Mouse (Mus musculus): ENCODE results near the gene Olfr1008. TPM values are rescaled to one million over a fixed set of nuclear protein-coding genes. Genes with fewer than 3 reads are reported as not detected.
A peak's percentile ranks its signal among the peaks of the same experiment; 100 is the strongest.
"Not testable (repeated sequence)": the region's sequence is repeated elsewhere in the genome, so short reads cannot be mapped to it uniquely, and the experiment has no call there.

The Olfr1008 gene
- not detected in 2 replicates for polyA plus RNA-seq (2015; fragmentation: Nextera tagmentation; extraction: Ambion mirVana)

DNA sequence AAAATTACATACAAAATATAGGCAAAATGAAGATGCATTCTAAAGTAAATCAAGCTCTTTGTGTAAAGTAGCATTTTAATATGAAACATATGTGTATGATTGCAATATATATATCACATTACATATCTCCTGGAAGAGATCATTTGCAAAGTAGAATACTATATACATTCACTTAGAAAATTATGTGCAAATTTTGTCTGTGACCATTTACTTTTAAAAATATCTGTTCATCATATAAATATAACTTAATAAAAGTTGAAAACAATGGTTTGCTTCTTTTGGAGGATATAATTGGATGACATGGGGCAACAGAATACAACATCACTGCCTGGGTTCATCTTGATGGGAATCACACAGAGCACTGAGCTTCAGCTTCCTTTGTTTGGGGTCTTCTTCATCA lies at the start of gene Olfr1008:
Gene Olfr1008, plus strand, starts transcription at position 301 of the 400 bp plus-strand sequence.
- Histone ChIP-seq H3K36me3 (ENCODE audit: poor library complexity, severe bottlenecking) (no peaks in the 10 kb centered on the region), H3K4me3 (no peak within 1 kb of the TSS), H3K4me2 (no peak within 1 kb of the TSS), H3K27me3 (no peaks in the 10 kb centered on the region), H3K9me3 (replicated peaks) (no peaks in the 10 kb centered on the region), H3K27ac (no peak within 1 kb of the TSS), H3K9ac (no peak within 1 kb of the TSS), H3K4me1 (no peaks in the 10 kb centered on the region)
- ATAC-seq: no peak

DNA sequence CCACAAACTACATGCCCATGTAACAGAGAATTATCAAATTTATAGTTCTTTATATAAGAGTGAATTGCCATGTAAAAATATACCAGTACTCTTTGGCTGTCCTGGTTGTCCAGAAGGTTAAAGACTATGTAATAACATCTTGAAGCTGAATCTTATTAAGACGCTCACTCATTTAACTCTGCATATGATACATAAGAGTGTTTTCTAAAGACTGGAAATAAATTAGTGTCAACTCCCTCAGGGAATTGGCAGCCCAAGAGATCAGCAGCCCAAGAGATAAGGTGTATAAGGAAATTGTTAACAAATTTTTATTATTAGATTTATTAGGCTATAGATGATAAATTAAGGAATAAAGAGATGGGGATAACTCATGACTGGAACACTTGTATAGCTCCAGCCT lies 38.6 kb upstream of the Olfr1008 start, which contains the start of gene Olfr1002:
Gene Olfr1002, minus strand, starts transcription at position 101 of the 400 bp plus-strand sequence.
- Histone ChIP-seq H3K4me2 (no peak within 1 kb of the TSS), H3K9ac (no peak within 1 kb of the TSS), H3K27me3 (no peaks in the 10 kb centered on the region), H3K4me3 (no peak within 1 kb of the TSS), H3K9me3 (replicated peaks) (no peaks in the 10 kb centered on the region), H3K4me1 (no peaks in the 10 kb centered on the region), H3K27ac (no peak within 1 kb of the TSS), H3K36me3 (ENCODE audit: poor library complexity, severe bottlenecking) (no peaks in the 10 kb centered on the region)
- no peak for ATAC-seq
- WGBS: 89% methylated on average over 1 of the region's 1 CpGs

DNA sequence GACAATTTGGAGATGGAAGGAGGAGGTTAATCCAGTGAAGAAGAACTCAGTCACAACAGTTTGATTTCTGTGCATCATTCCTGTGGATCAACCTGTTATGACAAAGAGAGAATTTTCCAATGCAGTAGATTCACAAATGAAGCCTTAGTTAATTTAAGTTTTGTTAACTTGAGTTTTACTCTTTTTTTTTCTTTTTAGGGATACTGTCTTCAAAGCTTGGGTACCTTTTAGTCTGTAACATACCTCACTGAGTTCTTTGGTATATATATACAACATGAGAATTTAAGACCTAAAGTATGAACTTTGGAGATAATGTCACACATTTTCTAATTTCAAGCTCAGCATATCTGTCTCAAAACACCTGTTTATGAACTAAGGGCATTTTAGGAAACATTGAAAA lies 24.9 kb upstream of the Olfr1008 start, which contains the start of gene Olfr154:
Gene Olfr154, minus strand, starts transcription at position 101 of the 400 bp plus-strand sequence.
- not testable (repeated sequence) for H3K9me3 ChIP-seq (replicated peaks); H3K4me2 ChIP-seq; ATAC-seq; H3K27ac ChIP-seq; H3K27me3 ChIP-seq; H3K4me3 ChIP-seq; H3K4me1 ChIP-seq; H3K9ac ChIP-seq; H3K36me3 ChIP-seq (ENCODE audit: poor library complexity, severe bottlenecking)

DNA sequence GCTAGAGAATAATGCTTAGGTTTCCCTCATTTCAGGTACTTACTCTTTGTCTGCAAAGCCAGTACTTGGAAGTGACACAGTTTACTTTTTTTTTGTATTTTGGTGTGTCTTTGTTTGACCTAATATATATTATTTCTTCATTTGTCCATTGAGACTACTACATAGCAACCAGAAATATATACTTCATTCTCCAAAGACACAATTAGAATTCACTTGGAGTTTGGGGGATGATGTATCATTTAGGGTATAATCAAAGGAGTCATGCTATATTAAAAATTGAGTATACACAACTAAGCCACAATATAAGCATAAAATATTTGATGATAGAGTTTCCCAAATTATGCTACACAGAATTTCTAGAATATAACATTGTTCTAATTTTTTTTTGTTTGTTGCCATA lies 10.6 kb upstream of the Olfr1008 start, which contains the start of gene Olfr1006:
Gene Olfr1006, minus strand, starts transcription at position 101 of the 400 bp plus-strand sequence.
- Histone ChIP-seq H3K4me3 (no peak within 1 kb of the TSS), H3K27me3 (no peaks in the 10 kb centered on the region), H3K9ac (no peak within 1 kb of the TSS), H3K4me1 (no peaks in the 10 kb centered on the region), H3K4me2 (no peak within 1 kb of the TSS), H3K9me3 (replicated peaks) (no peaks in the 10 kb centered on the region), H3K27ac (no peak within 1 kb of the TSS), H3K36me3 (ENCODE audit: poor library complexity, severe bottlenecking) (no peaks in the 10 kb centered on the region)
- no peak for ATAC-seq

DNA sequence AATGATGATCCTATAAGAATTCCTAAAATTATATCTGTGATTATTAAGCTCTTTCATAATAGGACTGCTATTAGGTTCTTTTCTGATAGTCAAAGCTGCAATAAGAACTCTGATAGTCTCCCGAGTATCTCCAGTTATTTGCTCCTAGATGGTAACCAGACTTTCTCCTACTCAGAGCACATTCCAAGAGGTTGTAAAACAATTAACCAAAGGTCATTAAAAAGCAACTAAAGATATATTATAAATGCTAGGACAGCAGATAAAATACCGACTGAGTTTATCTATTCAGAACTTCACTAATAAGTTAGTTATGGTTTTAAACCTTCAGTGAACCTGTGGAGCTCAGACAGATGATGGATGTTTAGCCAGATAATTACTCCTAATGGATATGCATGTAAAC lies 21.4 kb downstream of the Olfr1008 start:
- not testable (repeated sequence) for H3K4me2 ChIP-seq; H3K27me3 ChIP-seq; H3K4me3 ChIP-seq; ATAC-seq; H3K9me3 ChIP-seq (replicated peaks); H3K4me1 ChIP-seq; H3K36me3 ChIP-seq (ENCODE audit: poor library complexity, severe bottlenecking); H3K27ac ChIP-seq; H3K9ac ChIP-seq
- WGBS: 80% methylated on average over 2 of the region's 2 CpGs

DNA sequence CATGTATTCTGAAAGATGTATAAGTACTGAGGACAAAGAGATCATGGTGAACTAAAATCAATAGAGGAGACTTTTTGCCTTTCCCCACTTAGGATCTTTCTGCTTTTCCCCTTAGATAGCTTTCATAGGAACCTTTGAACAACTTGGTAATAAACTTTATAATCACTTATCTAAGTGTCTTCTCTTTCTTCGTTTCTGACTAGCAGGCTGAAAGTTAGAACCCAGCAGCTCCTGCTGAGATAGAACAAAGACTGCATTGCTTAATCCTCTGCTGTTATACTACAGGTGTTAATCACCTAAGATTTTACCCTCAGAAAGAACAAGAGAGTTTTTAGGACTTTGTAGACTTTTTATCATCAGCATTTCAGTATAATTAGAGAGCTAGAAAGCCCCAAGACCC lies 21.9 kb downstream of the Olfr1008 start:
- WGBS: 23% methylated on average over 1 of the region's 1 CpGs
- Histone ChIP-seq H3K4me1 (no peaks in the 10 kb centered on the region), H3K9me3 (replicated peaks) (no peaks in the 10 kb centered on the region), H3K9ac (no peak overlapping the region), H3K27ac (no peak overlapping the region), H3K36me3 (ENCODE audit: poor library complexity, severe bottlenecking) (no peaks in the 10 kb centered on the region), H3K27me3 (no peaks in the 10 kb centered on the region), H3K4me2 (no peak overlapping the region), H3K4me3 (no peak overlapping the region)
- no peak for ATAC-seq

DNA sequence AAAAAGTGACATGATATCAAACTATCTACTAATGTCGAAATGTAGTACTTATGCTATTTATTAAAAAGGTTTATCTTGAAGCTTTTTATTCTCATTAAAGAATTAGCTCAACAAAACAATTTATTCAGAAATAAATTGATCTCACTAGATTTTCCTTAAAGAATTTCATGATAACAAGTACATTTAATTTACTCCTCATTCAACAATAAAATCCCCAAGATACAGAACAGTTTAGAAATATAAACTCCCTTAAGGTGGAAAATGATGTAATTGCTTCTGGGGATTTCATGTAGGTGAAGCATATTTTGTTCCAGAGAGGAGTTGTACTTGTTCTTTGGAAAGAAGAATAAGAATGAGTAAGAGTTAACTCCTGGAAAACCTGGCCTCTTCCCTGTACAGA lies 25.9 kb downstream of the Olfr1008 start, which contains the start of gene Olfr1009:
Gene Olfr1009, plus strand, starts transcription at position 301 of the 400 bp plus-strand sequence.
- no peaks in the 10 kb centered on the region for H3K9me3 ChIP-seq (replicated peaks)
- no peak for ATAC-seq
- WGBS: 92% methylated on average over 1 of the region's 1 CpGs
- H3K27ac ChIP-seq: no peak within 1 kb of the TSS
- H3K4me1 ChIP-seq: no peaks in the 10 kb centered on the region
- H3K4me3 ChIP-seq: no peak within 1 kb of the TSS
- H3K4me2 ChIP-seq: no peak within 1 kb of the TSS
- no peaks in the 10 kb centered on the region for H3K36me3 ChIP-seq (ENCODE audit: poor library complexity, severe bottlenecking)
- H3K27me3 ChIP-seq: no peaks in the 10 kb centered on the region
- H3K9ac ChIP-seq: no peak within 1 kb of the TSS

DNA sequence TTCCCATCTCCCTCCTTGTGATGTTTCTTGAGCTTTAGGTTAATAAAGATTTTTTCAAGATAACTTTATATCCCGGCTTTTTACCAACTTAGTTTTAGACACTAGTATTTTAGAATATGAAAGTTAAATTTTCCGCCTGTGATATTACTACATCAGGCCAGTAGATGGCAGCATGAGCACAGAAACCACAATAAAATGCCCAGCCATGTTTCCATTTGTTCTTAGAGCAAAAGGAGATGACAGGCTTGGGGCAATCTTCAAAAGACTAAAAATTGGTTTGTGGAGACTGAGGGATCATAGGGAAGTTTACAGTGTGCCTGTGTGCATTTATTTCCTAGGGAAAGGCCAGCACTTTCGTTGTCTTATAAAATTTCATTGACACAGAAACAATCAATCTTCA lies 36.6 kb downstream of the Olfr1008 start:
- peak; percentile 57; the same call in 1 of the 2 replicates for ATAC-seq
- 12% methylated on average over 3 of the region's 3 CpGs for WGBS
- Histone ChIP-seq H3K4me3 (no peak overlapping the region), H3K36me3 (ENCODE audit: poor library complexity, severe bottlenecking) (no peaks in the 10 kb centered on the region), H3K27ac (no peak overlapping the region), H3K9me3 (replicated peaks) (no peaks in the 10 kb centered on the region), H3K9ac (no peak overlapping the region), H3K27me3 (no peaks in the 10 kb centered on the region), H3K4me1 (no peaks in the 10 kb centered on the region), H3K4me2 (no peak overlapping the region)

Other genes with a start within 250 kb of the Olfr1008 start
- not detected in 2 replicates for gene Olfr995, start 245.8 kb upstream of the Olfr1008 start, polyA plus RNA-seq (2015; fragmentation: Nextera tagmentation; extraction: Ambion mirVana)
- not detected in 2 replicates for gene 4833423E24Rik, start 170.4 kb upstream of the Olfr1008 start, polyA plus RNA-seq (2015; fragmentation: Nextera tagmentation; extraction: Ambion mirVana)
- not detected in 2 replicates for gene Olfr996, start 110.2 kb upstream of the Olfr1008 start, polyA plus RNA-seq (2015; fragmentation: Nextera tagmentation; extraction: Ambion mirVana)
- not detected in 2 replicates for gene Olfr998, start 100.5 kb upstream of the Olfr1008 start, polyA plus RNA-seq (2015; fragmentation: Nextera tagmentation; extraction: Ambion mirVana)
- gene Olfr1000, start 77.5 kb upstream of the Olfr1008 start, polyA plus RNA-seq (2015; fragmentation: Nextera tagmentation; extraction: Ambion mirVana): not detected in 2 replicates
- not detected in 2 replicates for gene Olfr1002, start 38.7 kb upstream of the Olfr1008 start, polyA plus RNA-seq (2015; fragmentation: Nextera tagmentation; extraction: Ambion mirVana)
- gene Olfr154, start 25.0 kb upstream of the Olfr1008 start, polyA plus RNA-seq (2015; fragmentation: Nextera tagmentation; extraction: Ambion mirVana): not detected in 2 replicates
- not detected in 2 replicates for gene Olfr1006, start 10.7 kb upstream of the Olfr1008 start, polyA plus RNA-seq (2015; fragmentation: Nextera tagmentation; extraction: Ambion mirVana)
- not detected in 2 replicates for gene Olfr1009, start 26.0 kb downstream of the Olfr1008 start, polyA plus RNA-seq (2015; fragmentation: Nextera tagmentation; extraction: Ambion mirVana)
- gene Olfr1012, start 73.3 kb downstream of the Olfr1008 start, polyA plus RNA-seq (2015; fragmentation: Nextera tagmentation; extraction: Ambion mirVana): not detected in 2 replicates
- not detected in 2 replicates for gene Olfr1013, start 77.7 kb downstream of the Olfr1008 start, polyA plus RNA-seq (2015; fragmentation: Nextera tagmentation; extraction: Ambion mirVana)
- not detected in 2 replicates for gene Olfr1014, start 83.3 kb downstream of the Olfr1008 start, polyA plus RNA-seq (2015; fragmentation: Nextera tagmentation; extraction: Ambion mirVana)
- not detected in 2 replicates for gene Olfr1015, start 92.6 kb downstream of the Olfr1008 start, polyA plus RNA-seq (2015; fragmentation: Nextera tagmentation; extraction: Ambion mirVana)
- gene Olfr1016, start 113.1 kb downstream of the Olfr1008 start, polyA plus RNA-seq (2015; fragmentation: Nextera tagmentation; extraction: Ambion mirVana): not detected in 2 replicates
- gene Olfr1018, start 129.0 kb downstream of the Olfr1008 start, polyA plus RNA-seq (2015; fragmentation: Nextera tagmentation; extraction: Ambion mirVana): not detected in 2 replicates
- gene Olfr1019, start 156.1 kb downstream of the Olfr1008 start, polyA plus RNA-seq (2015; fragmentation: Nextera tagmentation; extraction: Ambion mirVana): not detected in 2 replicates
- not detected in 2 replicates for gene Olfr1020, start 157.6 kb downstream of the Olfr1008 start, polyA plus RNA-seq (2015; fragmentation: Nextera tagmentation; extraction: Ambion mirVana)
- gene Olfr1022, start 179.2 kb downstream of the Olfr1008 start, polyA plus RNA-seq (2015; fragmentation: Nextera tagmentation; extraction: Ambion mirVana): not detected in 2 replicates
- gene Olfr1023, start 196.2 kb downstream of the Olfr1008 start, polyA plus RNA-seq (2015; fragmentation: Nextera tagmentation; extraction: Ambion mirVana): not detected in 2 replicates
- not detected in 2 replicates for gene Olfr1024, start 215.6 kb downstream of the Olfr1008 start, polyA plus RNA-seq (2015; fragmentation: Nextera tagmentation; extraction: Ambion mirVana)
- not detected in 2 replicates for gene Olfr1025-ps1, start 225.8 kb downstream of the Olfr1008 start, polyA plus RNA-seq (2015; fragmentation: Nextera tagmentation; extraction: Ambion mirVana)
- gene Olfr1026, start 232.1 kb downstream of the Olfr1008 start, polyA plus RNA-seq (2015; fragmentation: Nextera tagmentation; extraction: Ambion mirVana): not detected in 2 replicates

Data from forebrain, embryonic 13.5 days (tissue).